ENCODE assay signal across 16 mouse cellular contexts in genomic region chr10:87325143-87325542, GRCm38 (mm10).
DNase-seq lines count a peak whose midpoint lies in the region; ATAC-seq lines count a peak whose summit lies in the region.
"Had no signal": no experiment of that assay in that cellular context is flagged by ENCODE, and none has a peak within 500 bp of the region (broad histone marks: within the 10 kb centered on the region; RNA-seq: fewer than 3 reads in every experiment).

No protein-coding gene starts in this region.

- no peak overlapping the region for H3K27ac ChIP-seq in midbrain, embryonic 16.5 days (ENCODE audit: low read length)
- no peak overlapping the region for H3K27ac ChIP-seq in midbrain, embryonic 10.5 days (replicated peaks)
- H3K27ac ChIP-seq in forebrain, embryonic 12.5 days: peak overlapping the region; percentile 59; the same call in 1 of the 2 replicates
- no peak overlapping the region for H3K27ac ChIP-seq in hindbrain, embryonic 14.5 days
- H3K27ac ChIP-seq in neural tube, embryonic 14.5 days (ENCODE audit: low read depth, low read length): no peak overlapping the region
- H3K27ac ChIP-seq: embryonic facial prominence, embryonic 12.5 days; heart, embryonic 15.5 days; limb, embryonic 15.5 days; liver, embryonic 15.5 days had no signal

- H3K4me1 ChIP-seq in midbrain, embryonic 16.5 days (ENCODE audit: control insufficient read depth, insufficient read depth, low read length): no peaks in the 10 kb centered on the region
- 0 out of 2 replicates have a peak, but pooled peaks cover 2% of the 10 kb centered on the region for H3K4me1 ChIP-seq in midbrain, embryonic 10.5 days
- peaks cover 17% of the 10 kb centered on the region for H3K4me1 ChIP-seq in forebrain, embryonic 12.5 days
- no peaks in the 10 kb centered on the region for H3K4me1 ChIP-seq in hindbrain, embryonic 14.5 days (replicated peaks; ENCODE audit: control insufficient read depth, insufficient read depth, low read length)
- H3K4me1 ChIP-seq in neural tube, embryonic 14.5 days (ENCODE audit: control insufficient read depth, insufficient read depth, low read length): no peaks in the 10 kb centered on the region
- H3K4me1 ChIP-seq: embryonic facial prominence, embryonic 12.5 days; heart, embryonic 15.5 days; limb, embryonic 15.5 days; liver, embryonic 15.5 days had no signal

- 48% methylated on average over 9 of the region's 9 CpGs for WGBS in midbrain, embryonic 16.5 days
- 81% methylated on average over 9 of the region's 9 CpGs for WGBS in midbrain, embryonic 10.5 days
- WGBS in forebrain, embryonic 12.5 days: 25% methylated on average over 9 of the region's 9 CpGs
- WGBS in hindbrain, embryonic 14.5 days: 47% methylated on average over 9 of the region's 9 CpGs
- 34% methylated on average over 9 of the region's 9 CpGs for WGBS in neural tube, embryonic 14.5 days

- H3K4me2 ChIP-seq in midbrain, embryonic 16.5 days (ENCODE audit: low read length): peak overlapping the region; percentile 15; the same call in 1 of the 2 replicates
- peak overlapping the region; percentile 36 for H3K4me2 ChIP-seq in forebrain, embryonic 12.5 days
- no peak overlapping the region for H3K4me2 ChIP-seq in hindbrain, embryonic 14.5 days (replicated peaks)
- H3K4me2 ChIP-seq in neural tube, embryonic 14.5 days (ENCODE audit: low read depth, low read length): no peak overlapping the region
- H3K4me2 ChIP-seq: embryonic facial prominence, embryonic 12.5 days; heart, embryonic 15.5 days; limb, embryonic 15.5 days; liver, embryonic 15.5 days had no signal

- H3K4me3 ChIP-seq in midbrain, embryonic 16.5 days (ENCODE audit: low read depth, low read length): no peak overlapping the region
- no peak overlapping the region for H3K4me3 ChIP-seq in midbrain, embryonic 10.5 days
- H3K4me3 ChIP-seq in forebrain, embryonic 12.5 days (replicated peaks): no peak overlapping the region
- no peak overlapping the region for H3K4me3 ChIP-seq in hindbrain, embryonic 14.5 days (replicated peaks; ENCODE audit: low read length)
- H3K4me3 ChIP-seq in neural tube, embryonic 14.5 days (ENCODE audit: low read depth, low read length): no peak overlapping the region
- H3K4me3 ChIP-seq: embryonic facial prominence, embryonic 12.5 days; erythroblast, embryonic 14.5 days; heart, embryonic 15.5 days; limb, embryonic 15.5 days; liver, embryonic 15.5 days had no signal

- H3K9me3 ChIP-seq in midbrain, embryonic 16.5 days (replicated peaks; ENCODE audit: control insufficient read depth, low read length, poor library complexity, severe bottlenecking): no peaks in the 10 kb centered on the region
- no peaks in the 10 kb centered on the region for H3K9me3 ChIP-seq in midbrain, embryonic 10.5 days (replicated peaks)
- H3K9me3 ChIP-seq in forebrain, embryonic 12.5 days: no peaks in the 10 kb centered on the region
- H3K9me3 ChIP-seq in hindbrain, embryonic 14.5 days (ENCODE audit: control insufficient read depth, low read length): no peaks in the 10 kb centered on the region
- H3K9me3 ChIP-seq in neural tube, embryonic 14.5 days (ENCODE audit: control insufficient read depth, low read length): no peaks in the 10 kb centered on the region
- H3K9me3 ChIP-seq: embryonic facial prominence, embryonic 12.5 days; heart, embryonic 15.5 days; limb, embryonic 15.5 days; liver, embryonic 15.5 days had no signal

- DNase-seq in midbrain, embryonic 10.5 days (ENCODE audit: low spot score): no peak
- peak; percentile 24 for DNase-seq in hindbrain, embryonic 14.5 days (ENCODE audit: low spot score)
- no peak for DNase-seq in kidney, adult 9 months
- DNase-seq in urinary bladder, postnatal 25 days (ENCODE audit: low spot score): no peak
- DNase-seq: cerebellum, postnatal 10 days; gastrocnemius, postnatal 25 days; heart, postnatal 4 days; thymus, postnatal 25 days had no signal

- H3K27me3 ChIP-seq in midbrain, embryonic 16.5 days (ENCODE audit: control insufficient read depth, insufficient read depth, low read depth, low read length): no peaks in the 10 kb centered on the region
- no peaks in the 10 kb centered on the region for H3K27me3 ChIP-seq in midbrain, embryonic 10.5 days (ENCODE audit: low read depth, poor library complexity, severe bottlenecking)
- H3K27me3 ChIP-seq in forebrain, embryonic 12.5 days: 0 out of 2 replicates have a peak, but pooled peaks cover 7% of the 10 kb centered on the region
- H3K27me3 ChIP-seq in hindbrain, embryonic 14.5 days (ENCODE audit: control insufficient read depth, insufficient read depth, low read length): no peaks in the 10 kb centered on the region
- no peaks in the 10 kb centered on the region for H3K27me3 ChIP-seq in neural tube, embryonic 14.5 days (ENCODE audit: control insufficient read depth, insufficient read depth, low read length)
- H3K27me3 ChIP-seq: embryonic facial prominence, embryonic 12.5 days; heart, embryonic 15.5 days; limb, embryonic 15.5 days; liver, embryonic 15.5 days had no signal

- no peaks in the 10 kb centered on the region for H3K36me3 ChIP-seq in midbrain, embryonic 16.5 days (ENCODE audit: control insufficient read depth, insufficient read depth, low read length)
- no peaks in the 10 kb centered on the region for H3K36me3 ChIP-seq in midbrain, embryonic 10.5 days
- no peaks in the 10 kb centered on the region for H3K36me3 ChIP-seq in forebrain, embryonic 12.5 days (replicated peaks)
- H3K36me3 ChIP-seq in hindbrain, embryonic 14.5 days (replicated peaks; ENCODE audit: control insufficient read depth, insufficient read depth): no peaks in the 10 kb centered on the region
- H3K36me3 ChIP-seq in neural tube, embryonic 14.5 days (ENCODE audit: control insufficient read depth, insufficient read depth, low read length): no peaks in the 10 kb centered on the region
- H3K36me3 ChIP-seq: embryonic facial prominence, embryonic 12.5 days; heart, embryonic 15.5 days; limb, embryonic 15.5 days; liver, embryonic 15.5 days had no signal

- ATAC-seq in midbrain, embryonic 16.5 days: peak; percentile 76; the same call in 1 of the 2 replicates
- peak; percentile 40; the same call in 1 of the 2 replicates for ATAC-seq in forebrain, embryonic 12.5 days (ENCODE audit: low FRiP score)
- ATAC-seq in hindbrain, embryonic 14.5 days (ENCODE audit: low FRiP score): peak; percentile 66; the same call in 1 of the 2 replicates
- peak; percentile 44; the same call in 1 of the 2 replicates for ATAC-seq in neural tube, embryonic 14.5 days (ENCODE audit: low read depth)

- H3K9ac ChIP-seq in midbrain, embryonic 16.5 days (ENCODE audit: low read depth, low read length): no peak overlapping the region
- no peak overlapping the region for H3K9ac ChIP-seq in forebrain, embryonic 12.5 days
- H3K9ac ChIP-seq in hindbrain, embryonic 14.5 days: no peak overlapping the region
- no peak overlapping the region for H3K9ac ChIP-seq in neural tube, embryonic 14.5 days (replicated peaks; ENCODE audit: low read depth, low read length)
- H3K9ac ChIP-seq: embryonic facial prominence, embryonic 12.5 days; heart, embryonic 15.5 days; limb, embryonic 15.5 days; liver, embryonic 15.5 days had no signal

Comparison
In these comparisons a context has a peak if more than half of its experiments do, and no peak if none do; other contexts are left out.
1. H3K4me2 ChIP-seq: peak in midbrain, embryonic 16.5 days (single experiment) and forebrain, embryonic 12.5 days (single experiment); none in hindbrain, embryonic 14.5 days (single experiment) and neural tube, embryonic 14.5 days (single experiment).
2. Peak in every context shown above with its lines, with median percentiles within 50 percentile points of each other: ATAC-seq.